In genomic region chr1:43532279-43532678, GRCm38 (mm10) we compare ENCODE assay signal across 22 mouse cellular contexts.
A peak's percentile ranks its signal among the peaks of the same experiment; 100 is the strongest.
DNase-seq lines count a peak whose midpoint lies in the region; ATAC-seq and TF ChIP-seq lines count a peak whose summit lies in the region.
"Had no signal": no experiment of that assay in that cellular context is flagged by ENCODE, and none has a peak within 500 bp of the region (broad histone marks: within the 10 kb centered on the region; RNA-seq: fewer than 3 reads in every experiment).

No protein-coding gene starts in this region.

- H3K4me2 ChIP-seq in heart, embryonic 13.5 days = no peak overlapping the region
- H3K4me2 ChIP-seq in kidney, embryonic 15.5 days = no peak overlapping the region
- no peak overlapping the region for H3K4me2 ChIP-seq in lung, postnatal 0 days (replicated peaks; ENCODE audit: low read depth, low read length)
- H3K4me2 ChIP-seq: liver, embryonic 15.5 days; neural tube, embryonic 12.5 days had no signal

- peaks cover 19% of the 10 kb centered on the region for H3K36me3 ChIP-seq in heart, embryonic 13.5 days
- H3K36me3 ChIP-seq in kidney, embryonic 15.5 days = peaks cover 33% of the 10 kb centered on the region
- no peaks in the 10 kb centered on the region for H3K36me3 ChIP-seq in lung, postnatal 0 days (ENCODE audit: insufficient read depth, low read length)
- H3K36me3 ChIP-seq: liver, embryonic 15.5 days had no signal

- no peak for DNase-seq in heart, adult 11 months
- DNase-seq in kidney, adult 18-20 months = no peak
- peak; percentile 15 for DNase-seq in lung, postnatal 0 days (ENCODE audit: low spot score)
- no peak for DNase-seq in lung, postnatal 25 days (ENCODE audit: low spot score)
- no peak for DNase-seq in spleen, postnatal 10 days (ENCODE audit: low spot score in 2 of 2)
- DNase-seq: cerebellum, adult 2 months; cerebellum, postnatal 36 days; gastrocnemius, postnatal 36 days; kidney, postnatal 36 days; layer of hippocampus, adult 9-11 months; lung, postnatal 14 days; right cerebral cortex, postnatal 4 days; thymus, postnatal 14 days had no signal

- no peak for TF ChIP-seq EP300 in lung, postnatal 0 days (IDR thresholded peaks at IDR 0.05)

- peak; percentile 21; the same call in 1 of the 2 replicates for TF ChIP-seq CTCF in lung, postnatal 0 days (IDR thresholded peaks at IDR 0.05)

- H3K9ac ChIP-seq in heart, embryonic 13.5 days = no peak overlapping the region
- H3K9ac ChIP-seq in kidney, embryonic 15.5 days = no peak overlapping the region
- H3K9ac ChIP-seq in lung, postnatal 0 days (replicated peaks; ENCODE audit: low read depth) = no peak overlapping the region
- H3K9ac ChIP-seq: liver, embryonic 15.5 days; neural tube, embryonic 12.5 days had no signal

- H3K27ac ChIP-seq in heart, embryonic 13.5 days (replicated peaks) = 0 out of 2 replicates have a peak overlapping the region, but pooled peaks have one; percentile 8
- H3K27ac ChIP-seq in kidney, embryonic 15.5 days = no peak overlapping the region
- H3K27ac ChIP-seq in lung, postnatal 0 days (ENCODE audit: low read length) = no peak overlapping the region
- H3K27ac ChIP-seq: heart, embryonic 10.5 days; liver, embryonic 15.5 days; midbrain, embryonic 10.5 days; neural tube, embryonic 12.5 days had no signal

- no peaks in the 10 kb centered on the region for H3K9me3 ChIP-seq in heart, embryonic 13.5 days
- no peaks in the 10 kb centered on the region for H3K9me3 ChIP-seq in kidney, embryonic 15.5 days (replicated peaks)
- no peaks in the 10 kb centered on the region for H3K9me3 ChIP-seq in lung, postnatal 0 days (ENCODE audit: low read length)
- H3K9me3 ChIP-seq: heart, embryonic 10.5 days; liver, embryonic 15.5 days; midbrain, embryonic 10.5 days; neural tube, embryonic 12.5 days had no signal

- WGBS in heart, embryonic 13.5 days = 45% methylated on average over 4 of the region's 4 CpGs
- WGBS in kidney, embryonic 15.5 days = 35% methylated on average over 4 of the region's 4 CpGs
- 45% methylated on average over 4 of the region's 4 CpGs for WGBS in lung, postnatal 0 days

- no peaks in the 10 kb centered on the region for H3K27me3 ChIP-seq in heart, embryonic 13.5 days (replicated peaks)
- H3K27me3 ChIP-seq in kidney, embryonic 15.5 days = no peaks in the 10 kb centered on the region
- no peaks in the 10 kb centered on the region for H3K27me3 ChIP-seq in lung, postnatal 0 days (replicated peaks; ENCODE audit: insufficient read depth, low read length)
- H3K27me3 ChIP-seq: liver, embryonic 15.5 days; neural tube, embryonic 12.5 days had no signal

- no peak for ATAC-seq in heart, embryonic 13.5 days (ENCODE audit: extremely low read depth, insufficient number of reproducible peaks, low FRiP score, low TSS enrichment)
- ATAC-seq in kidney, embryonic 15.5 days (replicated peaks; ENCODE audit: low FRiP score) = peak; percentile 52; the same call in 1 of the 2 replicates
- no peak for ATAC-seq in lung, postnatal 0 days
- ATAC-seq: forebrain, embryonic 16.5 days; inflammation-experienced regulatory T-cells, adult 6 months had no signal

- H3K4me3 ChIP-seq in heart, embryonic 13.5 days = no peak overlapping the region
- H3K4me3 ChIP-seq in kidney, embryonic 15.5 days (replicated peaks) = no peak overlapping the region
- H3K4me3 ChIP-seq in lung, postnatal 0 days (ENCODE audit: low read depth, low read length) = no peak overlapping the region
- H3K4me3 ChIP-seq: erythroblast, embryonic 14.5 days; heart, embryonic 10.5 days; liver, embryonic 15.5 days; midbrain, embryonic 10.5 days; neural tube, embryonic 12.5 days had no signal

- peaks cover 77% of the 10 kb centered on the region for H3K4me1 ChIP-seq in heart, embryonic 13.5 days
- H3K4me1 ChIP-seq in kidney, embryonic 15.5 days = peaks cover 27% of the 10 kb centered on the region
- peaks cover 20% of the 10 kb centered on the region; the same call in 1 of the 2 replicates for H3K4me1 ChIP-seq in lung, postnatal 0 days (ENCODE audit: insufficient read depth, low read depth, low read length)
- H3K4me1 ChIP-seq: neural tube, embryonic 12.5 days had no signal
